Mouse (Mus musculus) layer of hippocampus, adult 8-10 months (tissue): Measurements from ENCODE around the gene Fscn3. TPM values are rescaled to one million over a fixed set of nuclear protein-coding genes. Genes with fewer than 3 reads are reported as not detected.

Source experiments
- DNase-seq, 2 experiments: peaks; one replicate each; pipeline ENCODE4 v3.0.0; 2022; ENCODE audit warnings: low spot score in 2 of 2
- total RNA-seq, 4 experiments: library from RNA; stranded (reverse); gene quantifications; 2 replicates each; pipeline ENCODE4 v1.2.4; 2022

The Fscn3 gene
- total RNA-seq: not detected

DNA sequence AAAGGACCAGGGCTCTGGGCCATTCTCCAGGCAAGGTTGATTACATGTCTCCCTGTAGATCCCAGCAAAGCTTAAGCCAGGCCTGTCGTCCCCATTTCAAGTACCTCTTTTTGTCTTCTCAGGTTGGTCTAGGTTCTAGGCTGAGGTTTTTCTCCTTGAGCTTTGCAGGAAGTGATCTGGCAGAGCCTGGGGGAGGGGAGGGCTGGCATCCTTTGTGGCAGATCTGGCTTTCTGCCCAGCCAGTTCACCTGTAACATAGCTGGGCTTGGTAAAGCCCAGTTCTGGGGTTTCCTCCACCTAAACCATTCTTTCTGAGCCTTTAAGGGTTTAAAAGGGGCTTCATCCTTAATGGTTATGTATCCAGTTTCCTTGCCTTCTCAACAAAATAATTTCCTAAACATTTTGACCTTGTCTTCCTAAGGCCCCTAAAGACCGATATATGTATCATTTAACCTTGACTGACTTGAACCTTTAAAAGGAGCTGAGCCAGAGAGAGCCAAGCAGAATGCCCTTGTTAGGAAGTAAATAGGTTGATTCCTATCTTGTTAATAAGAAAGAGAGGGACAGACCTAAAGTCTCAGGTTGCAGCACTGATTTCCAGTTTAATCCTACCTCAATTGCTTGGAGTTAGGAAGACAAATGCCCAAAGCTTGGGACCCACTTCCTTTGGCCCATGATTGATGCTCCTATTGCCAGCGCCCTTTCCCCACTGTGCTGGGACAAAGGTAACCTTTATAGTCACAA is at the start of gene Fscn3:
Gene Fscn3, plus strand, starts transcription at position 694 of the 744 bp plus-strand sequence.
- no peak for DNase-seq

DNA sequence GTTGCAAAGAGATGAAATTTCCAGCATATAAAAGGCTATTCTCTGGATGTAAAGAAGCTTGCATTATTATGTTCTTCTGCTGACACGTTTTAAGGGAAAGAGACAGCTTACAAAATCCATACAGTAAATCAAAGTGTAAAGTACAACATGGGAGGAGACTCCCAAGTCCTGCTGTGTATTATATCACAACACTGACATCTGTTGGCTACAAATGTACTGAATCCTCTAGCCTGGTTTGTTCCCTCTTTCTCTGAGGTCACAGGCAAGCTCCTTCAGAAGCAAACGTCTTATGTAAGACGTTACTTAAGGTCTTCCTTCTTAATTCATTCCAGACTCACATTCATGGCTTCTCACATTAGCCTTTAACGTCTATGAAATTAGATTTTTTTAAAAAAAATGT is 45.6 kb upstream of the Fscn3 start:
- DNase-seq: no peak

DNA sequence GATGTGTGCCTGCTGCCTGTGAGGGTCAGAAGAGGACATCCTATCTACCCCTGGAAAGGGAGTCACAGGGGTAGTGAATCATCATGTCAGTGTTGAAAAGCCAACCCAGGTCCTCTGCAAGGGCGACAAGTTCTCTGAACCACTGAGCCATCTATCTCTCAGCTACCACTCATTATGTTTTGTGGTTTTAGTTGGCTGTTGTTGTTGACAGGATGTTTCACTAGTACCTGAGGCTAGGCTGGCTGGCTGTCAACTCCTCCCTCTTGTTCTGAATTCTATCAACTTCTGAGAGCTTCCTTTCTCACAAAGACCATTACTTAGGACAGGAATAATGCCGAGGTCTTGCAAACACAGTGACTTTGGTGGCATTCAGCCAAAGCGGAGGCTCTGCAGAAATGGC is 42.4 kb upstream of the Fscn3 start:
- DNase-seq: no peak

DNA sequence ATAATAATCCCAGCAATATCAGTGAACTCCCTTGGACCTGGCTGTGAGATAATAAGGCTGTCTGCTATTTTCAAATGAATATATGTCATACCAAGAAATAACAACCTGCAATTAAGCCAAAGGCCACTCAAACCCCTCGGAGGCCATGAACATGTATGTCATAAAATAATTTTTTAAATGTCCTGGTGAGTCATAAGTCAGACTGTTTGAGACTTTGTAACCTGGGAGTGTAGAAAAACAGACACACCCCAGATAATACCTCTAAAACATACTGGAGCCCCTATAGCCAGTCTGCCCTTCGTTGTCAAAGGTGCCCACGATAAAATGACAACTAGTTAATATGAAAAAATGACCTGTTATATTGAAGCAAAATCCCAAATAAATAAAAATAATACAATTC is 38.6 kb upstream of the Fscn3 start:
- no peak for DNase-seq

DNA sequence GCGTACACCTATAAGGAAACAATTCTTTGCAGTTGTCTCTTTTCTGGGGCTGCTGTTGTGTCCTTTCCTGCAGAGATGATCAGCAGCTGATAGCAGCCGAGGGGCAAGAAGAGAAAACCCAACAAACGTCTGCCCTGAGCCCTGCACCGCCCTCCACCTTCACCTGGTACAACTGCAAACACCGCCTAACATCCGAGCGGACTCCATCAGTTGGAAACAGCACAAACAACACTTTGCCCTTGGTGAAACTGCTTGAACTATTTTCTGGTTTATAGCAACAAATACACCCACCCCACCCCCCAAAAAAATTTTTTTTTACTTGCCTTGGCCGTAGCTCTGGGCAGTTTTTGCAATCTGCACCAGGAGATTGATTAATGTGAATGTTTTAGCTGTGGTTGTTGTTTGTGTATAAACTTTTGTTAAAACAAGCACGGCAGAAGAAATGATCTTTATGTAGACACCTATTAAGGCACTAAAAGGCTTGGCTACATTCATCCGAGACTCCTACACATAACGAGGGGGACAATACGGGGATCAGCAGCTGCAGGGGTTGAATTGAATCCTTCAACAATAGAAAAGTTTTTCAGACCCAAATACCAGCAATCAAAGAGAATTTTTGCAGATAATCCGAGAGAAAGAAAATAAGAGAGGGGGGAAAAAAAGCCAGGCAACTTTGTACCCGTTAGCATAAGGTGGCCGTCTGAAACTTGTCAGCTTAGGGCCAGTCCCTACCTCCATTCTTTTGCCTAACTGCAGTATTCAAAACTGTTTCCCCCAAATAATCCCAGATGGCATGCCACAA is 31.3 kb upstream of the Fscn3 start:
- DNase-seq: no peak

DNA sequence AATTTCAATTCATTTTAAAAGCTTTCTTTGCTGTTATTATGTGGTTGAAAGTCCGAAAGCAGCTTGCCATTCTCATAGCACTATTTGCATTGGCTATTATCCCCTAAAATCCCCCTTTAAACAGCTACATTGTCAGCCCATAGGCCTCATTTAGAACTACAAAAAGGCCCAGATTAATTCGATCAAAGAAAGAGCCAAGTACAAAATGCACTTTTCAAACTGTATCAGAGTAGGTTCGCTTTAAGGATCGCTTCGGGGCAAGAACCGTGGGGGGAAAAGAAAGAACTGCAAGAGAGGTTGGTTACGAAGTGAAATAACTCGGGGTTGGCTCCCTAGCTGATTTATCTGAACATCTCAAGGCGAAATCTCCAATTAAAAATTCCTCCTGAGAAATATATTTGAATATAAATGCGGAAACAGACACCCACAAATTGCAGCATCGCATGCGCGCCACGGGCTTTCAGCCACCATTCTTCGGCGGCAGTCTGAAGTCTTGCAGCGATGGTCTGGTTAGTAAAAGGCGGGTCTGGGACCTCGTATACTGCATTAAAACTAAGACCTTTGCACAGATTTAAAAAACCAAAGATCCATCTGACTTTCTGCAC is 30.6 kb upstream of the Fscn3 start:
- DNase-seq: no peak

DNA sequence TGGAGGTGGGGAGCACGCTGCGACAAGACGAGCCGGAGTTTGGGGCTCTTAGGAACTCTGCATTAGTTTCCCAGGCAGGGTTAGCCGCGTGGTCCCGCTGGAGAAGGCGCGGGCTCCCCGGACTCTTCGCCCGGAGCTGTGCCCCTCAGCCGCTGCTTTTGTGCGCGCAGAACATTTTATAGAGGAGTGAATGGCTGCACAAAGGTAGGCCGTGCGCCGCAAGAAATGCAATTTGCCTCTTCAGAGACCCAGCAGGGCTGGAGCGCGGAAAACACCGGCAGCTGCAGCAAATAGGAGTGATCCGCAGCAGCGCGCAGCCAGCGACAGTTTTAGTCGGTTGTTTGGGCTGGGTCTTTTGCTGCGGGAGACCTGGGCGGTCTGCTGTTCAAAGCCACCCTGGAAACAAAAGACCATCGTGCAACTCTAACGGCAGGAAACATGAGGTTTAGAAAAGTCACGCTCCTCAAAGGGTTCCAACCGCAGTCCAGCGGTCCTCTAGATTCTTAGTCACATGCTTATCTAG is 29.8 kb upstream of the Fscn3 start, which contains the start of gene Zfp800:
Gene Zfp800, minus strand, starts transcription at position 325 of the 523 bp plus-strand sequence.
- no peak for DNase-seq

DNA sequence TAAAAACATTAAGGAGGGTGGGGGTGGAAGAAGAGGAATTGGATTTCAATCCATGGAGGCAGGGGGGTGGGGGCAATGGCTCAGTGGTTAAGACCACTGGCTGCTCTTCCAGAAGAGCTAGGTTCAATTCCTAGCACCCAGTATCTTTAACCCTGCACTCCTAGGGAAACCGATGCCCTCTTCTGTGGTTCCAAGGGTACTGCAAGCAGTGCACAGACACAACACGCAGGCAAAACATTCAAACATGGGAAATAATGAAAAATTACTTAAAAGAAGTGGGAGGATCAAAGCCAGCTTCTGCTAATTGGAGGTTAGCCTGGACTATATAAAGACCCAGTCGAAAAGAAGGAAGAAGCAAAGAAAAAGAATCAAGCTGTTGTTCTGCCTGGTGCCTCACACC is 28.9 kb upstream of the Fscn3 start:
- no peak for DNase-seq

DNA sequence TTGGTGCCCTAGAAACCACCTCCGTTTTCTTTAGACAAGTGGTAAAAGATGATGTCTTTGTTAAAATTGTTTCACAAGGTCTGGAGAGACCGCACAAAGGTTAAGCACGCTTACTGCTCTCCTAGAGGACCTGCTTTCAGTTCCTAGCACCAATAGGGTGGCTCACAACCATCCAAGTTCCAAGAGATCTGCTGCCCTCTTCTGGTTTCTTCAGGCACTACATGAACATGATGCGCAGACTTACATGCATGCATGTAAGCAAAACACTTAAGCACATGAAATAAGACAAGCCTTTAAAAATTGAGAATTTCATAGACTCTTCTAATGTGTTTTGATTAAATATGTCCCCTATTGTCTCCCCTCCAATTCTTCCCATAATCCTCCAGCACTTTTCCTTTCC is 27.8 kb upstream of the Fscn3 start:
- DNase-seq: no peak

DNA sequence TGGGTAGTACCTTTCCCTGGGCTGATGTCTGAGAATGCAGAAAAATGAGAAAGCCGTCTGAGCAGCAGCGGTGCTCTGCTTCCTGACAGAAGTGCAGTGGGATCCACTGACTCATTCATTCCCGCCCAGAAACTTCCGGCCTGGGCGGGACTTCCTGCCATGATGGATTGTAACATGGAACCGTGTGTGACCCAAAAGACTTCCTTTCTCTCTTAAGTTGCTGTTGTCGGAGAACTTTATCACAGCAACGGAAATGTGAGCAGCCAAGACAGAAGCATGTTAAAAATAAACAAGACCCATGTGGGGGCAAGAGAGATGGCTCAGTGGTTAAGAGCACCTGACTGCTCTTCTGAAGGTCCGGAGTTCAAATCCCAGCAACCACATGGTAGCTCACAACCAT is 17.5 kb upstream of the Fscn3 start:
- no peak for DNase-seq

DNA sequence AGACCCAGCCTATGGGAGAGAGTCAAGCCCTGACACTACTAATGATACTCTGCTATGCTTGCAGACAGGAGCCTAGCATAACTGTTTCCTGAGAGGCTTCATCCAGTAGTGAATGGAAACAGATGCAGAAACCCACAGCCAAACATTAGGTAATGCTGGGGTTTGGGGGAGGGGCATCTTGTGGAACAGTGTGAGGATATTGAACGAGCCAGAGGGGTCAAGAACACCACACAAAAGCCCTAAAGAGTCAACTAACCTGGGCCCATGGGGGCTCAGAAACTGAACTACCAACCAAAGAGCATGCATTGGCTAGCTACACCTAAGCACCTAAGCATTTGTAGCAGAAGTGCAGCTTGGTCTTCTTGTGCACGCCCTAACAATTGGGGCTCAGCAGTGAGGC is 16.4 kb upstream of the Fscn3 start:
- no peak for DNase-seq

DNA sequence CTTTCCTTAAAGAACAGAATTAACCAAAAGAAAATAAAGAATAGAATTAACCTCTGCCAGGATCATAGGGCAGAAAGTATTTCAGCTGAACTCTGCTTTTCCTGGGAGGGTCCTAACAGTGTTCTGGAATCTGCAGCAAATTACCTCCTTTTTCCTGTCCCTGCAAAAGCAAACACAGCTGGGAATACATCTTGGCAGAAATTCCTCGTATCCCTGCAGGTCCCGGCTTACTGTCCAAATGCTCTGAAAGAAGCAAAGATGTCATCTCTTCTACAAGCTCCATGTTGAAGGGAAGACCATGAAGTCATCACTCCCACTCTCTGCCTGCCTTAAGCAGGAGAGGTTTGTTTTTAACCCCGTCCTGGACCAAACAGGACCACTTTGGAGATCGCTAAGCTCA is 10.6 kb upstream of the Fscn3 start:
- DNase-seq: no peak

DNA sequence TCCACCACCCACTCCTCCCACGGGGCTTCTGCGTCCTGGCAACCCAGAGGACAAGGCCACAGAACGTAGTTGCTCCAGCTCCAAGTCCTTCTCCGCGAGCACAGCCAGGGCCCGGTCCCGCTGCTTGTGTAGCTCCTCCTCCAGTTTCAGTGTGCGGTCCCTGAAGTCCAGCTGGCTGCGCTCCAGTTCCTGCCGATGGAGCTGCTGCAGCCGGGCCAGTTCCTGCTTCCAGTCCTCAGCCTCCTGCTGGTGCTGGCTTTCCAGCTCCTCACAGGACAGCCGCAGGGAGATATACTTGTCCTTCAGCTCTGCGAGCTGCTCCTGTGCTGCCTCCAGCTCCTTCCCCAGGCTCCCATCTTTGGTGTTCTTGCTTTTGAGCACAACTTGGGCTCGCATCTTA is 9.1 kb upstream of the Fscn3 start:
- DNase-seq: peak; percentile 66 to 75

DNA sequence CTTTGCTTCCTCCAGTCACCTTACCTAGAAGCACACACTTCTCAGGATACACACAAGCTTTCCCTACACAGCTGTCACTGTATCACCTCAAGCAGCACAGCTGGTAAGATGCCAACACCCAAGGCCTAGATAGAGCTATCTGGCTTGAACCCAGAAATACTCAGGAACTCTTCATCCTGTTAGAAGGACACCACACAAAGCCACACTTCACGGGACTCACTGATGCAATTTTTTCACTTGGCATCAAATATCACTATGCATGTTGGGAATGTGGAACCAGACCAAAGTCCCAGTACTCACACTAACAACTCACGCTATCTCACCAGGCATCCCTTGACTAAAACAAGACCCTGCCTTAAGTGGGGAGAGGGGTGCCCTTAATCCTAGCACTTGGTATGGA is 7.9 kb upstream of the Fscn3 start:
- DNase-seq: no peak

DNA sequence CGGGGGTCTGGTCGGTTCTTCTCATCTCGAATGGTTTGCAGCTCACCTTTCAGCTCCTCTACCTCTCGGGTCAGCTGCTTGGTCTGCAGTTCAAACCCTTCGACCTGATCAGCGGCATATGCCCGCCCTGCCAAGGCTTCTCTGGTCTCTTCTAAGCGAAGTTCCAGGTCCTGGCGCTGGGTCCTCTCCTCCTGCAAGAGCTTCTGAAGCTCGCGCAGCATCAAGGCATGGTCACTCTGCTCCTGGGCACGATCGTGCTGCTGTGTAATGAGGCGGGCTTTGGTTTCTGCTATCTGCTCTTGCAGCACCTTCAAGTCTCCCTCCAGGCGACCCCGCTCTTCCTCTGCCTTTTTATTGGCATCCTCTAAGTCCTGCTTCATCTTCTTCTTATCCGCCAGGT is 7.2 kb upstream of the Fscn3 start:
- peak in 1 of 2 experiments; percentile 5 for DNase-seq

DNA sequence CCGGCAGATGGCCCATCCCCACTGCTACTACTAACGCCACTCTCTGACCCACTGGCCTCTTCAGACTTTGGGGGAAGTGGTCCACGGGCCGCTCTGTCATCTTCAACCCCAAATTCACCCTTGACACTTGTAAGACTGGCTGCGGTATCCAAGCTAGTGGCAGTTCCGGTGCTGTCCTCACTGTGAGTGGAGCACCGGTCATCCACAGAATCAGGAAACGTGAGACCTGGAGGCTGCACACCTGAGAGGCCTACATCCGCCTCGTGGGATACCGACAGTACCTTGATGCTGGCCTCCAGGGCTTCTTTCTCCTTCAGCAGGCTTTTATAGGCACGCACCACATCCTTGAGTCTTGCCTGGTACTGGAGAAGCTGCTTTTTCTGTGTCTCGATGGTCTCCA is 6.7 kb upstream of the Fscn3 start:
- DNase-seq: peak in 1 of 2 experiments; percentile 5

DNA sequence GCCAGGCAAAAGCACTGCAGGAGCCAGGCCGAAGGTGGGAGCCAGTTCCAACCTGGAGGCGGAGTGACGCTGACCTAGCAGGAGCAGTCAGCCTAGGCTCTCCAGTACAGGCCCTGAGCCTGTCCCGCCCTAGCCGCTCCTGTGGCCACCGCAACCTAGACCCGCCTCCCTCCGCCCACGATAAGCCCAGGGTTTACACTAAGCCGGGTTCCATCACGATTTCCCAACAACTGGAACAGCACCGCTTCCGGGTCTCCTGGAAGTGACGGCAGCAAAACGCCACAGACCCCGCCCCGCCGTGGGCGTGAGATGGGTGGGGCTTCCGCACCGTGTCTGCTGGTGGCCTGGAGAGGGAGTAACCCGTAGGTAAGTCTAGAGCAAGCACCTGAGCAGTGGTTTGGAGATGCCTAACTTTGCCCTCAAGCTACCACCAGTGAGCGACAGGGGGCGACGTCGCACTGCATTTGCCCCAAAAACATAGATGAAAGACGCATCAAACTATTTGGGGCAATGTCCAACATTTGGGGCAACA is 6.1 kb upstream of the Fscn3 start:
- DNase-seq: peak; percentile 90 to 92

DNA sequence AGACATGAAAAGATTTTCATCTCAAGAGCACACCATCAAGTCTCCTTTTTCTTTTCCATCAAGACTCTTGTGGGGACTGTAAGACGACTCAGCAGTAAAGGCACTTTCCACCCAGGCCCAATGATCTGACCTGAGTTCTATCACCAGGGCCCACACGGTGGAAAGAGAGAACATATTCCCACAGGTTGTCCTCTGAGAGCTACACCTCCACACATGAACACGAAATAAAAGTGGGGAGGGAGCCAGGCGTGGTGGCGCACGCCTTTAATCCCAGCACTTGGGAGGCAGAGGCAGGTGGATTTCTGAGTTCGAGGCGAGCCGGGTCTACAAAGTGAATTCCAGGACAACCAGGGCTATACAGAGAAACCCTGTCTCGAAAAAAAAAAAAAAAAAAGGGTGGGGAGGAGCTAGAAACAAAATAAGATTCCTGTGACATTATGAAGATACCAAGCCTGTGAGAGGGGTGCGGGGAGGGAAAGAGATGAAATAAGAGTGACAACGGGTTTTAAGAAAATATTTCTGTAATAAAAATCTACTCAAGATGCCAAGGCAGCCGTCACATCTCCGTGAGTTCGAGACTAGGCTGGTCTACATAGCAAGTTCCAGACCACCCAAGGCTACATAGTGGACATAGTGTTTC is 4.8 kb upstream of the Fscn3 start:
- no peak for DNase-seq

DNA sequence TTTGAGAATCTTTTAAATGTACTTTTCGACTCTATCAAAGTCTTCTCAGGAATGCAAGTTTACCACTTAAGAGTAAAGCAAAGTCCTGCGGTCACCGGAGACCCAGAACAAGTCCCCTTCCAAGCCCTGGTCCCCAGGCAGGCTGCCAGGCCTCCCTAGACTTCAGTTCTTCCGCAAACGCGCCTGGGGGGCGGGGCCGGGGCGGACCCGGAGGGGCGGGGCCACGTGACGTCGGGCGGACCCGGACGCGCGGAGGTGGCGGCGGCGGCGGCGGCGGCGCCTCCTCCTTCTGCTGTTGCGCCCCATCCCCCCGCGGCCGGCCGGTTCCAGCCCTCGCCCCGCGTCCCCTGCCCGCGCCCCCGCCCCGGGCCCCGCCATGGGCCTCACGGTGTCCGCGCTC is 4.3 kb upstream of the Fscn3 start, which contains the start of gene Arf5:
Gene Arf5, plus strand, starts transcription at position 248 of the 400 bp plus-strand sequence.
- DNase-seq: peak; percentile 74 to 89

DNA sequence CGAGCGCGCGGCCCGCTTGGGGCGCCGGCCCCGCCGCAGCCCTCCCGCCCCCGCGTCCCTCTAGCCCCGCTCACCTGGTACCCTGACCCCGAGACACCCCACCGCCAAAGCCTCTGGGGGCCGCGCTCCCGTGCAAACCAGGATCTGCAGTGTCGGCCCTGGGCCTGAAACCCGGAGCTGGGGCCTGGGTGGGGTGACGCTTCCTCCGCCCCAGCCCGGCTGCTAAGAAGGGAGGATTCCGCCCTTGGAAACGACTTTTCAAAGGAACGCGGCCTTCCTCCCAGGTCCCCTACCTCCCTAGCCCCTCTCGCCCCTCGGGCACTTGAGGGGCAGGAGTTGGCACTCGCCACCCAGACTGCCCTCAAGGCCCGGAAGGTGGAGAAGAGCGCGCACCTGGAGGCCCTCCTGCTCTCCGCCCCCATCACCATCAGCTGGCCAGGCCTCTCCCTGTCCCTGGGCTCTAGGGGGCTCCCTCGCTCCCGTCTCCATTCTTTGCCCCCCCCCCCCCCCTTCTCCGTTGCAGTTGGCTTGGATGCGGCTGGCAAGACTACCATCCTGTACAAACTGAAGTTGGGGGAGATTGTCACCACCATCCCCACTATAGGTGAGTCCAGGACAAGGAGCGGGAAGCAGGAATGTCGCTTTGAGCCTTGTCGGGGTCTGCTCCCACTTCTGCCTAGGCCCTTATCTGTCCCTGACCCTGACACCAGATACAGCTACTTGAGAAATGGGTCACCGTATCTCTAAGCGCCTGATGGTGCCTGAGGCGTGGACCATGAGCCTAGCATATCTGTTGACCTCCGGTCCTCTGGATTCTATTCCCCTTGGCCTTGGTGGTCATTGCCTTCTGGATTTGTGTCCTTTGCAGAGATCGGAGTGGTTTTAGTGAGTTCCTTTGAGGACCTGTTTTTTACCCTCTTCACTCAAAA is 3.6 kb upstream of the Fscn3 start:
- DNase-seq: peak; percentile 33 to 43
